Mouse (Mus musculus): ENCODE results near the gene Gm21915. TPM values are rescaled to one million over a fixed set of nuclear protein-coding genes. Genes with fewer than 3 reads are reported as not detected.

Gene Gm21915
- total RNA-seq (2014; fragmentation: Nextera tagmentation) (not detected in 2 replicates), total RNA-seq (2017) (0.66 TPM in 1 of 2 replicates, not detected in the other), polyA plus RNA-seq (2012) (not detected in 2 replicates)

DNA sequence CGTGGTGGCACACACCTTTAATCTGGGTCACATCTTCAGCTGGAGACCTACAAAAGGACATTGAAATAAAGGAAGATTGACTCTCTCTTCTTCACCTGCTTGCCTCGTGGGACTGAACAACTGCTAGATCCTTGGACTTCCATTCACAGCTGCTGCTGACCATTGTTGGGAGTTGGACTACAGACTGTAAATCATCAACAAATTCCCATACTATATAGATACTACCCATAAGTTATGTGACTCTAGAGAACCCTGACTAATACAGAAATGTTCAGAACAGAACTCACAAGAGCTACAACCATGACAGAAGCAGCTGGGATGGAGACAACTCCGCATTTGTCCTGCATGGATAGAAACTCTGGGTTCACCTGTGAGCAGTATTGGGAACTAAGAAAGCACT is at the start of gene Gm21915:
Gm21915 (plus strand) TSS at position 301 of the 400 bp plus-strand sequence.
- ATAC-seq (ENCODE audit: extremely low read depth, insufficient number of reproducible peaks, low FRiP score, poor library complexity, severe bottlenecking): no peak
- no peaks in the 10 kb centered on the region for H3K4me1 ChIP-seq (ENCODE audit: insufficient read depth, low read depth, low read length)
- H3K9me3 ChIP-seq (replicated peaks): no peaks in the 10 kb centered on the region
- no peak for DNase-seq (ENCODE audit: low spot score)
- no peaks in the 10 kb centered on the region for H3K27me3 ChIP-seq (ENCODE audit: insufficient read depth, low read length)
- no peak for TF ChIP-seq TAL1 (conservative IDR thresholded peaks at IDR 0.05; ENCODE audit: low read depth, low read length)
- no peak for TF ChIP-seq GATA2 (IDR thresholded peaks at IDR 0.05; ENCODE audit: borderline replicate concordance, low read depth, low read length)
- no peak for TF ChIP-seq POLR2AphosphoS5 (IDR thresholded peaks at IDR 0.05; ENCODE audit: insufficient replicate concordance, low read depth, low read length)
- no peak for TF ChIP-seq CTCF (IDR thresholded peaks at IDR 0.05; ENCODE audit: low read depth, low read length)
- TF ChIP-seq GATA1 (IDR thresholded peaks at IDR 0.05; ENCODE audit: borderline replicate concordance, low read length): no peak
- no peak within 1 kb of the TSS for H3K4me3 ChIP-seq (ENCODE audit: low read depth, low read length)
- H3K36me3 ChIP-seq (replicated peaks): no peaks in the 10 kb centered on the region

DNA sequence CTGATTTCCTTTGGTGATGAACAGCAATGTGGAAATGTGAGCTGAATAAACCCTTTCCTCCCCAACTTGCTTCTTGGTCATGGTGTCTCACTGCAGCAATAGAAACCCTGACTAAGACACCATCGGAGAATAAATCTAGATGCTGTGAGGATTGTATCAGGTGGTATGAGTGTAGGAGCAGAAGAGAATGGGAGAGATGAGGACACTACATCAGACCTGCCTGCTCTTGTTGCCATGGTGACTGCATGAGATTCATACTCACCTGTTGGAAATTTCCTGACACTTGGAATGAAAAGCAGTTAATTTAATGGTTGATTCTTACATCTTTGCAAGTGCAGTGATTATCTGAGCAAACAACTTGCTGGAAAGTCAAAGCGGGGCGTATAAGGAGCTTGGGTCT is 48.1 kb upstream of the Gm21915 start:
- Histone ChIP-seq H3K9me3 (replicated peaks) (no peaks in the 10 kb centered on the region), H3K4me1 (ENCODE audit: insufficient read depth, low read depth, low read length) (no peaks in the 10 kb centered on the region), H3K36me3 (replicated peaks) (no peaks in the 10 kb centered on the region), H3K4me3 (ENCODE audit: low read depth, low read length) (no peak overlapping the region), H3K27me3 (ENCODE audit: insufficient read depth, low read length) (no peaks in the 10 kb centered on the region)
- ATAC-seq (ENCODE audit: extremely low read depth, insufficient number of reproducible peaks, low FRiP score, poor library complexity, severe bottlenecking): no peak
- DNase-seq (ENCODE audit: low spot score): no peak
- TF ChIP-seq GATA2 (IDR thresholded peaks at IDR 0.05; ENCODE audit: borderline replicate concordance, low read depth, low read length) (no peak), TAL1 (conservative IDR thresholded peaks at IDR 0.05; ENCODE audit: low read depth, low read length) (no peak), CTCF (IDR thresholded peaks at IDR 0.05; ENCODE audit: low read depth, low read length) (no peak), GATA1 (IDR thresholded peaks at IDR 0.05; ENCODE audit: borderline replicate concordance, low read length) (no peak), POLR2AphosphoS5 (IDR thresholded peaks at IDR 0.05; ENCODE audit: insufficient replicate concordance, low read depth, low read length) (no peak)

DNA sequence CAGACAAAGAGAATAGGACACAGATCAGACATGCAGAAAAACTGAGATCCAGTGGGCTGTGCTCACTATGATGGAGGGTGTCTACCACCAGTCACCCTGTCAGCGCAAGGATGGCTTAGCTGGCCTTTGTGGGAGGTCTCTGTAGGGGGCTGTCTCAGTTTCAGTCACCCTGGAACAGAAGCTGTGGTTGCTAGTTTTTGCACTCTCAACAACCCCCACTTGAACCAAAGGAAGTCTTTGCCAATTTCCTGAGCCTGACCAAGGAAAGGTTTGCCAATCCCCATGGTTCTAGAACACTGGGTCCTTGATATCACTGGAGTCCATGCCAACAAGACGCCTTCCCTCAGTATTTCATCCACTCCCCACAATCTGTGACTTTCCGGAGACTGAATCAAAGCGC is 47.6 kb upstream of the Gm21915 start:
- Histone ChIP-seq H3K36me3 (replicated peaks) (no peaks in the 10 kb centered on the region), H3K4me3 (ENCODE audit: low read depth, low read length) (no peak overlapping the region), H3K27me3 (ENCODE audit: insufficient read depth, low read length) (no peaks in the 10 kb centered on the region), H3K4me1 (ENCODE audit: insufficient read depth, low read depth, low read length) (no peaks in the 10 kb centered on the region), H3K9me3 (replicated peaks) (no peaks in the 10 kb centered on the region)
- TF ChIP-seq GATA1 (IDR thresholded peaks at IDR 0.05; ENCODE audit: borderline replicate concordance, low read length): no peak
- TF ChIP-seq CTCF (IDR thresholded peaks at IDR 0.05; ENCODE audit: low read depth, low read length): no peak
- no peak for TF ChIP-seq POLR2AphosphoS5 (IDR thresholded peaks at IDR 0.05; ENCODE audit: insufficient replicate concordance, low read depth, low read length)
- no peak for TF ChIP-seq TAL1 (conservative IDR thresholded peaks at IDR 0.05; ENCODE audit: low read depth, low read length)
- no peak for TF ChIP-seq GATA2 (IDR thresholded peaks at IDR 0.05; ENCODE audit: borderline replicate concordance, low read depth, low read length)
- ATAC-seq (ENCODE audit: extremely low read depth, insufficient number of reproducible peaks, low FRiP score, poor library complexity, severe bottlenecking) (no peak), DNase-seq (ENCODE audit: low spot score) (no peak)

DNA sequence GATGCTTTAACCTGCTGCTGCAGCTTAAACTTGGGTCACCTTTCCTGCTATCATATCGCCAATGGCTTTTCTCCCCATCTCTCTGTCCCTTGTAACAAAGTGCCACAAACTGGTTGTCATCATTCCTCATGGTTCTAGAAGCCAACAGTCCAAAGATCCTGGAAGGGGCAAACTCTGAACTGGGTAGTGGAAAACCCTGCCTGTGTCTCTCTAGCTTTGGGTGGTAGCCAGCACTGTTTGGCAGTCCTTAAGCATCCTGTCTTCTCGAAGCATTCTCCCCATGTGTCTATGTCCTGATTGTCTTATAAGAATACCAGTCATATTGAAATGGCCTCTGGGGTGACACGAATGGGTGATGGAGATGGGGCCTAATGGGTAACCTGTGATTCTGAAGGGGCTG is 45.1 kb upstream of the Gm21915 start:
- no peaks in the 10 kb centered on the region for H3K4me1 ChIP-seq (ENCODE audit: insufficient read depth, low read depth, low read length)
- no peak for TF ChIP-seq GATA2 (IDR thresholded peaks at IDR 0.05; ENCODE audit: borderline replicate concordance, low read depth, low read length)
- TF ChIP-seq GATA1 (IDR thresholded peaks at IDR 0.05; ENCODE audit: borderline replicate concordance, low read length): no peak
- TF ChIP-seq CTCF (IDR thresholded peaks at IDR 0.05; ENCODE audit: low read depth, low read length): no peak
- TF ChIP-seq POLR2AphosphoS5 (IDR thresholded peaks at IDR 0.05; ENCODE audit: insufficient replicate concordance, low read depth, low read length): no peak
- DNase-seq (ENCODE audit: low spot score): no peak

DNA sequence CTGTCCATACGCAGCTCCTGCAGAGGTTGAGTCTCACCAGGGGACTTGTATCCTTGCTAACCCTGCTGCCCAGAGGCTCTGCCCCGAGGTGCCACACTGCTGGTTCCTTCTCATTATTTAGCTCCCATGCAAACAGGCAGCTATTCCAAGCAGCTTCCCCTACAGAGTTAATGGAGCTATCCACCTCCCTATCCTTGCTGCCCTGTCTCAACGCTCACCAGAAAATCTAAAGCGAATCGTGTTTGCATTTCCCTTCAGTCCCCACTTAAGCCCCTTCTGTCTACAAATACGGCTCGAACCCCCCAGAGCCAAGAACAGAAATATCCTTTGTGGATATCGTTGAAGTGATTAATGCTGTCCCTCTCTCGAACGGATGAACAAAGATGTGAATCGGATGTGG is 43.8 kb upstream of the Gm21915 start:
- Histone ChIP-seq H3K9me3 (replicated peaks) (no peaks in the 10 kb centered on the region), H3K4me1 (ENCODE audit: insufficient read depth, low read depth, low read length) (no peaks in the 10 kb centered on the region), H3K4me3 (ENCODE audit: low read depth, low read length) (no peak overlapping the region), H3K27me3 (ENCODE audit: insufficient read depth, low read length) (no peaks in the 10 kb centered on the region), H3K36me3 (replicated peaks) (no peaks in the 10 kb centered on the region)
- ATAC-seq (ENCODE audit: extremely low read depth, insufficient number of reproducible peaks, low FRiP score, poor library complexity, severe bottlenecking) (no peak), DNase-seq (ENCODE audit: low spot score) (no peak)
- no peak for TF ChIP-seq POLR2AphosphoS5 (IDR thresholded peaks at IDR 0.05; ENCODE audit: insufficient replicate concordance, low read depth, low read length)
- no peak for TF ChIP-seq CTCF (IDR thresholded peaks at IDR 0.05; ENCODE audit: low read depth, low read length)

More for the DNA sequence above, 45.1 kb upstream of the Gm21915 start:
- Histone ChIP-seq H3K9me3 (replicated peaks) (no peaks in the 10 kb centered on the region), H3K27me3 (ENCODE audit: insufficient read depth, low read length) (no peaks in the 10 kb centered on the region), H3K4me3 (ENCODE audit: low read depth, low read length) (no peak overlapping the region), H3K36me3 (replicated peaks) (no peaks in the 10 kb centered on the region)
- ATAC-seq (ENCODE audit: extremely low read depth, insufficient number of reproducible peaks, low FRiP score, poor library complexity, severe bottlenecking): no peak

DNA sequence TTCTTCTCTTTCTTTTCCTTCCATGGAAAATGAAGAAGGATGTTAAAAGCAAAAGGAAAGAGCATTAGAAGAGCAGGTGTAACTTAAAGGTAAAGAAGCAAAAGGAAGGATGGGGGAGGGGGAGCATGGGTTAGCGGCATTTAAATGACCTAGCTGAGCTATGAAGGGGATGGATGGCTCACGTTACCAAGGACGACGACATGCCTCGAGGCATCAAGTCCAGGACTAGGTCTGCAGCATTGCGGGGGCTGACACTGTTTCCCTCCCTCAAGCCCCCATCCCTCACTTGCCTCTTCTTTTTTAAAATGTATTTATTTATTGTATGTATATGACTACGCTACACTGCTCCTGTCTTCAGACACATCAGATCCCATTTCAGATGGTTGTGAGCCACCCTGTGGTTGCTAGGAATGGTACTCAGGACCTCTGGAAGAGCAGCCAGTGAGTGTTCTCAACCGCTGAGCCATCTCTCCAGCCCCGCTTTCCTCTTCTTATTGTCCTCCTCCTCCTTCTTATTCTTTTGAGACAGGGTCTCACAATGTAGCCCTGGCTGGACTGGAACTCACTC is 43.2 kb upstream of the Gm21915 start:
- no peaks in the 10 kb centered on the region for H3K36me3 ChIP-seq (replicated peaks)
- H3K27me3 ChIP-seq (ENCODE audit: insufficient read depth, low read length): no peaks in the 10 kb centered on the region
- H3K9me3 ChIP-seq (replicated peaks): no peaks in the 10 kb centered on the region
- no peaks in the 10 kb centered on the region for H3K4me1 ChIP-seq (ENCODE audit: insufficient read depth, low read depth, low read length)
- no peak overlapping the region for H3K4me3 ChIP-seq (ENCODE audit: low read depth, low read length)
- no peak for ATAC-seq (ENCODE audit: extremely low read depth, insufficient number of reproducible peaks, low FRiP score, poor library complexity, severe bottlenecking)
- TF ChIP-seq GATA1 (IDR thresholded peaks at IDR 0.05; ENCODE audit: borderline replicate concordance, low read length): no peak
- no peak for TF ChIP-seq TAL1 (conservative IDR thresholded peaks at IDR 0.05; ENCODE audit: low read depth, low read length)
- no peak for TF ChIP-seq POLR2AphosphoS5 (IDR thresholded peaks at IDR 0.05; ENCODE audit: insufficient replicate concordance, low read depth, low read length)
- no peak for TF ChIP-seq CTCF (IDR thresholded peaks at IDR 0.05; ENCODE audit: low read depth, low read length)
- no peak for TF ChIP-seq GATA2 (IDR thresholded peaks at IDR 0.05; ENCODE audit: borderline replicate concordance, low read depth, low read length)
- no peak for DNase-seq (ENCODE audit: low spot score)

Data from G1E (cell line).